26 mouse cellular contexts compared by ENCODE assay signal in genomic region chr6:58880861-58881260, GRCm38 (mm10). TPM values are rescaled to one million over a fixed set of nuclear protein-coding genes. Genes with fewer than 3 reads are reported as not detected.
DNase-seq lines count a peak whose midpoint lies in the region; ATAC-seq and TF ChIP-seq lines count a peak whose summit lies in the region.
"Had no signal": no experiment of that assay in that cellular context is flagged by ENCODE, and none has a peak within 500 bp of the region (broad histone marks: within the 10 kb centered on the region; RNA-seq: fewer than 3 reads in every experiment).

No protein-coding gene starts in this region.

- no peak overlapping the region for H3K4me3 ChIP-seq in forebrain, postnatal 0 days (ENCODE audit: low read depth, low read length)
- H3K4me3 ChIP-seq: gastrocnemius, adult 2 months; heart, embryonic 12.5 days; hindbrain, embryonic 10.5 days; left cerebral cortex, adult 2 months; limb, embryonic 15.5 days; midbrain, embryonic 12.5 days; neural tube, embryonic 13.5 days had no signal

- H3K27ac ChIP-seq in forebrain, postnatal 0 days (ENCODE audit: low read depth, low read length): no peak overlapping the region
- H3K27ac ChIP-seq: gastrocnemius, adult 2 months; hindbrain, embryonic 10.5 days; left cerebral cortex, adult 2 months; limb, embryonic 15.5 days; liver, embryonic 14.5 days; macrophage; midbrain, embryonic 12.5 days; neural tube, embryonic 13.5 days had no signal

- H3K9ac ChIP-seq in forebrain, postnatal 0 days: no peak overlapping the region
- H3K9ac ChIP-seq: heart, embryonic 12.5 days; limb, embryonic 15.5 days; liver, embryonic 14.5 days; midbrain, embryonic 12.5 days; neural tube, embryonic 13.5 days had no signal

- intact Hi-C loops in left cerebral cortex, postnatal 25 days (cut with DNase I): no loop called here

- H3K27me3 ChIP-seq in forebrain, postnatal 0 days (ENCODE audit: insufficient read depth, low read length): no peaks in the 10 kb centered on the region
- H3K27me3 ChIP-seq: heart, embryonic 12.5 days; limb, embryonic 15.5 days; midbrain, embryonic 12.5 days; neural tube, embryonic 13.5 days; Patski had no signal

- 92% methylated on average over 5 of the region's 5 CpGs for WGBS in forebrain, postnatal 0 days

- H3K4me1 ChIP-seq in forebrain, postnatal 0 days (ENCODE audit: insufficient read depth): no peaks in the 10 kb centered on the region
- H3K4me1 ChIP-seq: heart, embryonic 12.5 days; hindbrain, embryonic 10.5 days; limb, embryonic 15.5 days; midbrain, embryonic 12.5 days; neural tube, embryonic 13.5 days had no signal

- peak; percentile 71 for ATAC-seq in megakaryocyte progenitor cell, adult 5-6 weeks (replicated peaks; ENCODE audit: poor library complexity)
- ATAC-seq in monocyte, adult 5-6 weeks (replicated peaks; ENCODE audit: insufficient number of reproducible peaks, low FRiP score, low TSS enrichment, poor library complexity, severe bottlenecking): no peak
- ATAC-seq in forebrain, postnatal 0 days: no peak
- ATAC-seq: intestine, embryonic 16.5 days; Patski had no signal

- TF ChIP-seq CTCF in forebrain, postnatal 0 days (IDR thresholded peaks at IDR 0.05; ENCODE audit: low read depth): no peak

- no peak overlapping the region for H3K4me2 ChIP-seq in forebrain, postnatal 0 days (ENCODE audit: low read depth)
- H3K4me2 ChIP-seq: heart, embryonic 12.5 days; limb, embryonic 15.5 days; midbrain, embryonic 12.5 days; neural tube, embryonic 13.5 days had no signal

- no peaks in the 10 kb centered on the region for H3K9me3 ChIP-seq in forebrain, postnatal 0 days (ENCODE audit: low read length)
- H3K9me3 ChIP-seq: heart, embryonic 12.5 days; hindbrain, embryonic 10.5 days; limb, embryonic 15.5 days; midbrain, embryonic 12.5 days; neural tube, embryonic 13.5 days had no signal

- peaks cover 10% of the 10 kb centered on the region for H3K36me3 ChIP-seq in forebrain, postnatal 0 days (ENCODE audit: insufficient read depth)

- peak; percentile 2 to 13 for DNase-seq in thymus, adult 18-20 months
- DNase-seq in thymus, postnatal 25 days: no peak
- DNase-seq in T-cell, adult 2 months (ENCODE audit: low spot score): peak; percentile 23
- DNase-seq in thymus, postnatal 36 days: peak; percentile 5 to 15
- no peak for DNase-seq in forebrain, postnatal 0 days
- DNase-seq in left cerebral cortex, postnatal 25 days (ENCODE audit: low spot score in 2 of 2): no peak
- DNase-seq: adrenal gland, adult 8-10 months; B cell, adult 2 months; cerebellum, adult 11-12 months; cerebellum, postnatal 10 days; gastrocnemius, adult 2 months; heart, postnatal 10 days; kidney, postnatal 36 days; left cerebral cortex, postnatal 4 days had no signal

RNA-seq across cellular contexts. Expression of gene Nap1l5, which starts 26.0 kb away (rescaled TPM):
- not detected in 2 replicates for total RNA-seq in megakaryocyte progenitor cell, adult 5-6 weeks (2015)
- total RNA-seq in megakaryocyte progenitor cell, adult 5-6 weeks (2017): not detected in 2 replicates
- total RNA-seq in monocyte, adult 5-6 weeks (2017): 0.58 TPM in 1 of 3 replicates, not detected in the others
- 89.2 and 152 TPM in 2 replicates for total RNA-seq in forebrain, postnatal 0 days (2014; rRNA removed)
- polyA plus RNA-seq in forebrain, postnatal 0 days (2015; fragmentation: Nextera tagmentation; extraction: Ambion mirVana): 153 and 257 TPM in 2 replicates
- 100 to 1,000 TPM; 306 to 357 TPM for total RNA-seq in left cerebral cortex, postnatal 25 days (2021)
- polyA plus RNA-seq: macrophage, Patski had no signal

RNA-seq across cellular contexts. Expression of gene Herc3, which starts 49.6 kb away (rescaled TPM):
- total RNA-seq in megakaryocyte progenitor cell, adult 5-6 weeks (2015): 2.6 and 5.2 TPM in 2 replicates
- 4.8 and 6.8 TPM in 2 replicates for total RNA-seq in megakaryocyte progenitor cell, adult 5-6 weeks (2017)
- 19.2 to 63.9 TPM (median 26.6 TPM) in 3 replicates for total RNA-seq in monocyte, adult 5-6 weeks (2017)
- total RNA-seq in forebrain, postnatal 0 days (2014; rRNA removed): 69.6 and 100 TPM in 2 replicates
- 15.2 and 24.2 TPM in 2 replicates for polyA plus RNA-seq in forebrain, postnatal 0 days (2015; fragmentation: Nextera tagmentation; extraction: Ambion mirVana)
- 100 to 1,000 TPM; 168 to 293 TPM for total RNA-seq in left cerebral cortex, postnatal 25 days (2021)

Comparison
In these comparisons a context has a peak if more than half of its experiments do, and no peak if none do; other contexts are left out.
1. DNase-seq: peak in thymus, adult 18-20 months (2 of 2), T-cell, adult 2 months (single experiment) and thymus, postnatal 36 days (2 of 2); none in thymus, postnatal 25 days (single experiment), forebrain, postnatal 0 days (single experiment) and left cerebral cortex, postnatal 25 days (0 of 2).
2. RNA of gene Nap1l5, which starts 26.0 kb away (total RNA-seq): 306 to 357 TPM in left cerebral cortex, postnatal 25 days and 89.2 to 152 TPM in forebrain, postnatal 0 days; not detected in megakaryocyte progenitor cell, adult 5-6 weeks and 0.58 TPM in monocyte, adult 5-6 weeks; every median in the first group is over 10 times any median in the second.